Mouse (Mus musculus) megakaryocyte, adult 5-6 weeks (primary cell): ENCODE results near the gene Gm13288. TPM values are rescaled to one million over a fixed set of nuclear protein-coding genes. Genes with fewer than 3 reads are reported as not detected.
A peak's percentile ranks its signal among the peaks of the same experiment; 100 is the strongest.
"Not testable (repeated sequence)": the region's sequence is repeated elsewhere in the genome, so short reads cannot be mapped to it uniquely, and the experiment has no call there.

Source experiments
- ATAC-seq: 2 replicates; pipeline ENCODE4 v1.8.0; 2016; ENCODE audit warnings: mild to moderate bottlenecking, inconsistent platforms; ENCODE audit not compliant: poor library complexity, severe bottlenecking
- total RNA-seq, 2 experiments: library from RNA; stranded (forward) in 1 of 2; stranded (reverse) in 1 of 2; fragments of 153-499, 151-499 nt in 1 of 2; fragments of 221-1000, 200-1000 nt in 1 of 2; gene quantifications; 2 replicates each; pipeline versions ENCODE4 v1.2.3 to v1.2.4; 2015 to 2017

The Gm13288 gene
- total RNA-seq, 2 experiments from 2014 or later, result not detected

DNA sequence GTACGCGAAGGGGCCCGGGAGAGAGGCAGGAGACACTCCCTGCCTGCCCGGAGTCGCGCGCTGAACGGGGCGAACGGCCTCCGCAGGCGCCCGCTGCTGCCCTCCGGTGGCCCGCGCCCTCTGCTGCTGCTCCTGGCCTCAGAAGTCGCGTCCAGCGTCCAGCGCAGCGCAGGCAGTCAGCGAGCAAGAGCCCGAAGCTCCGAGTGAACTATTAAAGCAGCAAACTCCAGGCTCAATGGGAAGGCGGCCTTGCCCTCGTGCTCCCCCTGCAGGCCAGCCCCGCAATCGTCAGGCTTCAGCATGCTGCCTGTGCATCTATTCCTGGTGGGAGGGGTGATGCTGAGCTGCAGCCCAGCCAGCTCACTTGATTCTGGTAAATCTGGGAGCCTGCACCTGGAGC lies 8.2 kb upstream of the Gm13288 start, which contains the start of gene Gm13279:
TSS of gene Gm13279 (plus strand) at position 301 of the 400 bp plus-strand sequence.
- not testable (repeated sequence) for ATAC-seq

GRCm38 (mm10) chr4:88799365-88799764 lies 6.0 kb upstream of the Gm13288 start, which contains the start of gene Gm13285:
Gene Gm13285 (plus strand): TSS chr4:88799665.
- not testable (repeated sequence) for ATAC-seq

- ATAC-seq, result not testable (repeated sequence)
These were observed 2.4 kb upstream of the Gm13288 start, which contains the start of gene Gm13287 for GRCm38 (mm10) chr4:88802954-88803353. Gene Gm13287 (plus strand): TSS chr4:88803254.

DNA sequence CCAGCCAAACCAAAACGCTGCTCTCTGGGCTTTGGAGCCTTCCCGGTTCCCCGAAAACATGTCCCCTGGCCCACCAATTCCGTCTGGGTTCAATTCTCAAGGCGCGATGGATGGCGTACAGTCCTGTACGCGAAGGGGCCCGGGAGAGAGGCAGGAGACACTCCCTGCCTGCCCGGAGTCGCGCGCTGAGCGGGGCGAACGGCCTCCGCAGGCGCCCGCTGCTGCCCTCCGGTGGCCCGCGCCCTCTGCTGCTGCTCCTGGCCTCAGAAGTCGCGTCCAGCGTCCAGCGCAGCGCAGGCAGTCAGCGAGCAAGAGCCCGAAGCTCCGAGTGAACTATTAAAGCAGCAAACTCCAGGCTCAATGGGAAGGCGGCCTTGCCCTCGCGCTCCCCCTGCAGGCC lies 430 bp downstream of the Gm13288 start:
- ATAC-seq, result not testable (repeated sequence)

- ATAC-seq, result no peak
These were observed 10.6 kb downstream of the Gm13288 start, which contains the start of gene Ifna7 for GRCm38 (mm10) chr4:88815928-88816327. Gene Ifna7 (plus strand): TSS chr4:88816228.

- ATAC-seq, result no peak
These were observed 14.3 kb downstream of the Gm13288 start, which contains the start of gene Ifna11 for GRCm38 (mm10) chr4:88819659-88820058. Gene Ifna11 (plus strand): TSS chr4:88819959.

GRCm38 (mm10) chr4:88822995-88823394 lies 17.7 kb downstream of the Gm13288 start:
- peak; percentile 62; the same call in 1 of the 2 replicates for ATAC-seq

DNA sequence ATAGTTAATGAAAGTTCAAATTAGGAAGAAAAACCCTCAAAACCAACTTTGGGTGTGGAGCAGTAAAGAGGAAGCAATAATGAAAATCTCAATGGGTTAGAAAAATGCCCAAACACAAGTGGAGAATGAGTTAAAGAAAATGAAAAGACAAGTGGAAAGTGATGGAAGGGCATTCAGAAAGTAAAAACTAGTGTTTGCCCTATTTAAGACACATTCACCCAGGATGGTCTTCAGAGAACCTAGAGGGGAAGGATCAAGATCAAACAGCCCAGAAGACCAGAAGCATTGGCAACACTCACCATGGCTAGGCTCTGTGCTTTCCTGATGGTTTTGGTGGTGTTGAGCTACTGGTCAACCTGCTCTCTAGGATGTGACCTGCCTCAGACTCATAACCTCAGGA lies 21.8 kb downstream of the Gm13288 start, which contains the start of gene Ifna6:
TSS of gene Ifna6 (plus strand) at position 301 of the 400 bp plus-strand sequence.
- ATAC-seq, result not testable (repeated sequence)

GRCm38 (mm10) chr4:88830523-88830922 lies 25.2 kb downstream of the Gm13288 start:
- peak; percentile 54 for ATAC-seq

- ATAC-seq, result not testable (repeated sequence)
These were observed 29.9 kb downstream of the Gm13288 start, which contains the start of gene Ifna5 for GRCm38 (mm10) chr4:88835225-88835624. Gene Ifna5 (plus strand): TSS chr4:88835525.

- 0 out of 2 replicates have a peak, but pooled peaks have one; percentile 54 for ATAC-seq
These were observed 33.5 kb downstream of the Gm13288 start for GRCm38 (mm10) chr4:88838828-88839227.

- peak; percentile 46; the same call in 1 of the 2 replicates for ATAC-seq
These were observed 34.7 kb downstream of the Gm13288 start for GRCm38 (mm10) chr4:88840058-88840457.

- no peak for ATAC-seq
These were observed 36.1 kb downstream of the Gm13288 start, which contains the start of gene Ifna4 for GRCm38 (mm10) chr4:88841438-88841911. Gene Ifna4 (plus strand): TSS chr4:88841861.

- ATAC-seq, result no peak
These were observed 40.0 kb downstream of the Gm13288 start for GRCm38 (mm10) chr4:88845334-88845733.

GRCm38 (mm10) chr4:88849698-88850097 lies 44.4 kb downstream of the Gm13288 start, which contains the start of gene Ifna1:
Gene Ifna1 (plus strand): TSS chr4:88850087.
- peak; percentile 45 for ATAC-seq

- ATAC-seq, result no peak
These were observed 45.9 kb downstream of the Gm13288 start for GRCm38 (mm10) chr4:88851026-88851763.

Other genes with a start within 250 kb of the Gm13288 start
Only the 30 nearest of the 31 such genes appear.
- not detected in 2 replicates for gene Ifna14, start 233.7 kb upstream of the Gm13288 start, total RNA-seq (2015)
- gene Ifna14, start 233.7 kb upstream of the Gm13288 start, total RNA-seq (2017), result not detected in 2 replicates
- not detected in 2 replicates for gene Ifna9, start 213.1 kb upstream of the Gm13288 start, total RNA-seq (2015)
- not detected in 2 replicates for gene Ifna9, start 213.1 kb upstream of the Gm13288 start, total RNA-seq (2017)
- gene Ifna12, start 202.2 kb upstream of the Gm13288 start, total RNA-seq (2015), result not detected in 2 replicates
- gene Ifna12, start 202.2 kb upstream of the Gm13288 start, total RNA-seq (2017), result not detected in 2 replicates
- gene C87499, start 171.1 kb upstream of the Gm13288 start, total RNA-seq (2015), result not detected in 2 replicates
- gene C87499, start 171.1 kb upstream of the Gm13288 start, total RNA-seq (2017), result not detected in 2 replicates
- not detected in 2 replicates for gene Ifna13, start 161.1 kb upstream of the Gm13288 start, total RNA-seq (2015)
- not detected in 2 replicates for gene Ifna13, start 161.1 kb upstream of the Gm13288 start, total RNA-seq (2017)
- not detected in 2 replicates for gene Ifna16, start 128.6 kb upstream of the Gm13288 start, total RNA-seq (2015)
- gene Ifna16, start 128.6 kb upstream of the Gm13288 start, total RNA-seq (2017), result not detected in 2 replicates
- gene Ifna2, start 121.6 kb upstream of the Gm13288 start, total RNA-seq (2015), result not detected in 2 replicates
- not detected in 2 replicates for gene Ifna2, start 121.6 kb upstream of the Gm13288 start, total RNA-seq (2017)
- gene Ifnab, start 114.2 kb upstream of the Gm13288 start, total RNA-seq (2015), result not detected in 2 replicates
- gene Ifnab, start 114.2 kb upstream of the Gm13288 start, total RNA-seq (2017), result not detected in 2 replicates
- not detected in 2 replicates for gene Gm26566, start 83.7 kb upstream of the Gm13288 start, total RNA-seq (2015)
- 0.55 TPM in 1 of 2 replicates, not detected in the other for gene Gm26566, start 83.7 kb upstream of the Gm13288 start, total RNA-seq (2017)
- 56.7 and 61.1 TPM in 2 replicates for gene Klhl9, start 83.1 kb upstream of the Gm13288 start, total RNA-seq (2015)
- gene Klhl9, start 83.1 kb upstream of the Gm13288 start, total RNA-seq (2017), result 83.8 and 85.5 TPM in 2 replicates
- not detected in 2 replicates for gene Gm13271, start 50.7 kb upstream of the Gm13288 start, total RNA-seq (2015)
- gene Gm13271, start 50.7 kb upstream of the Gm13288 start, total RNA-seq (2017), result not detected in 2 replicates
- gene Gm13283, start 45.4 kb upstream of the Gm13288 start, total RNA-seq (2015), result not detected in 2 replicates
- gene Gm13283, start 45.4 kb upstream of the Gm13288 start, total RNA-seq (2017), result 0.18 and 0.20 TPM in 2 replicates
- not detected in 2 replicates for gene Gm13290, start 31.7 kb upstream of the Gm13288 start, total RNA-seq (2015)
- gene Gm13290, start 31.7 kb upstream of the Gm13288 start, total RNA-seq (2017), result not detected in 2 replicates
- gene Gm13289, start 28.6 kb upstream of the Gm13288 start, total RNA-seq (2015), result not detected in 2 replicates
- not detected in 2 replicates for gene Gm13289, start 28.6 kb upstream of the Gm13288 start, total RNA-seq (2017)
- gene Gm13272, start 25.7 kb upstream of the Gm13288 start, total RNA-seq (2015), result not detected in 2 replicates
- not detected in 2 replicates for gene Gm13272, start 25.7 kb upstream of the Gm13288 start, total RNA-seq (2017)
- not detected in 2 replicates for gene Ifnz, start 23.4 kb upstream of the Gm13288 start, total RNA-seq (2015)
- gene Ifnz, start 23.4 kb upstream of the Gm13288 start, total RNA-seq (2017), result not detected in 2 replicates
- gene Gm13276, start 19.8 kb upstream of the Gm13288 start, total RNA-seq (2015), result not detected in 2 replicates
- gene Gm13276, start 19.8 kb upstream of the Gm13288 start, total RNA-seq (2017), result not detected in 2 replicates
- gene Gm13277, start 16.9 kb upstream of the Gm13288 start, total RNA-seq (2015), result not detected in 2 replicates
- not detected in 2 replicates for gene Gm13277, start 16.9 kb upstream of the Gm13288 start, total RNA-seq (2017)
- not detected in 2 replicates for gene Gm13278, start 14.0 kb upstream of the Gm13288 start, total RNA-seq (2015)
- not detected in 2 replicates for gene Gm13278, start 14.0 kb upstream of the Gm13288 start, total RNA-seq (2017)
- gene Gm13275, start 11.0 kb upstream of the Gm13288 start, total RNA-seq (2015), result not detected in 2 replicates
- not detected in 2 replicates for gene Gm13275, start 11.0 kb upstream of the Gm13288 start, total RNA-seq (2017)
- not detected in 2 replicates for gene Gm13279, start 8.1 kb upstream of the Gm13288 start, total RNA-seq (2015)
- gene Gm13279, start 8.1 kb upstream of the Gm13288 start, total RNA-seq (2017), result not detected in 2 replicates
- not detected in 2 replicates for gene Gm13285, start 5.9 kb upstream of the Gm13288 start, total RNA-seq (2015)
- gene Gm13285, start 5.9 kb upstream of the Gm13288 start, total RNA-seq (2017), result not detected in 2 replicates
- not detected in 2 replicates for gene Gm13287, start 2.3 kb upstream of the Gm13288 start, total RNA-seq (2015)
- gene Gm13287, start 2.3 kb upstream of the Gm13288 start, total RNA-seq (2017), result not detected in 2 replicates
- gene Ifna7, start 10.7 kb downstream of the Gm13288 start, total RNA-seq (2015), result not detected in 2 replicates
- gene Ifna7, start 10.7 kb downstream of the Gm13288 start, total RNA-seq (2017), result not detected in 2 replicates
- not detected in 2 replicates for gene Ifna11, start 14.4 kb downstream of the Gm13288 start, total RNA-seq (2015)
- gene Ifna11, start 14.4 kb downstream of the Gm13288 start, total RNA-seq (2017), result not detected in 2 replicates
- not detected in 2 replicates for gene Ifna6, start 21.9 kb downstream of the Gm13288 start, total RNA-seq (2015)
- gene Ifna6, start 21.9 kb downstream of the Gm13288 start, total RNA-seq (2017), result not detected in 2 replicates
- gene Ifna5, start 30.0 kb downstream of the Gm13288 start, total RNA-seq (2015), result not detected in 2 replicates
- not detected in 2 replicates for gene Ifna5, start 30.0 kb downstream of the Gm13288 start, total RNA-seq (2017)
- not detected in 2 replicates for gene Ifna4, start 36.3 kb downstream of the Gm13288 start, total RNA-seq (2015)
- not detected in 2 replicates for gene Ifna4, start 36.3 kb downstream of the Gm13288 start, total RNA-seq (2017)
- not detected in 2 replicates for gene Ifna1, start 44.6 kb downstream of the Gm13288 start, total RNA-seq (2015)
- not detected in 2 replicates for gene Ifna1, start 44.6 kb downstream of the Gm13288 start, total RNA-seq (2017)
- not detected in 2 replicates for gene Ifne, start 74.7 kb downstream of the Gm13288 start, total RNA-seq (2015)
- gene Ifne, start 74.7 kb downstream of the Gm13288 start, total RNA-seq (2017), result not detected in 2 replicates